Mouse (Mus musculus) bone marrow, adult 2 months (tissue): ENCODE measurements at regions not wholly inside any gene's neighbourhood (a gene's known extent, or its start where the extent isn't known, plus 50 kb on each side); places are given as distances from the start of the nearest gene placed in this dataset.

ENCODE experiments used
- CTCF ChIP-seq: fragments of 200-500 bp; IDR thresholded peaks from 2 replicates; pipeline ENCODE4 v1.5.1; 2011; ENCODE audit warnings: low read length, control low read depth; ENCODE audit not compliant: control insufficient read depth, insufficient read depth
- POLR2A ChIP-seq: fragments of 200-500 bp; IDR thresholded peaks from 2 replicates; pipeline ENCODE4 v1.6.1; 2011; ENCODE audit warnings: low read depth, mild to moderate bottlenecking, control low read depth, low read length, borderline replicate concordance; ENCODE audit not compliant: control insufficient read depth

- TF ChIP-seq POLR2A (no peak), CTCF (no peak)
Measured at GRCm38 (mm10) chr4:125437161-125437822, 53.2 kb upstream of the Grik3 start.
